Mouse (Mus musculus): ENCODE measurements around the gene Elmo3.

Elmo3 gene

GRCm38 (mm10) chr8:105298351-105299252, 6.8 kb upstream of the Elmo3 start:
- DNase-seq (ENCODE audit: low read depth, low spot score) = peak; percentile 73

GRCm38 (mm10) chr8:105299962-105300361, 5.4 kb upstream of the Elmo3 start:
- DNase-seq (ENCODE audit: low read depth, low spot score) = no peak

GRCm38 (mm10) chr8:105303396-105303795, 2.0 kb upstream of the Elmo3 start:
- DNase-seq (ENCODE audit: low read depth, low spot score) = peak; percentile 62

- peak; percentile 70 for DNase-seq (ENCODE audit: low read depth, low spot score)
Observed at GRCm38 (mm10) chr8:105303874-105304273, 1.5 kb upstream of the Elmo3 start.

- peak; percentile 49 for DNase-seq (ENCODE audit: low read depth, low spot score)
Observed at GRCm38 (mm10) chr8:105304325-105305210, 833 bp upstream of the Elmo3 start.

GRCm38 (mm10) chr8:105306146-105306691, 818 bp downstream of the Elmo3 start:
- DNase-seq (ENCODE audit: low read depth, low spot score) = no peak

GRCm38 (mm10) chr8:105307670-105308069, 2.3 kb downstream of the Elmo3 start:
- no peak for DNase-seq (ENCODE audit: low read depth, low spot score)

- DNase-seq (ENCODE audit: low read depth, low spot score) = no peak
Observed at GRCm38 (mm10) chr8:105308428-105308827, 3.0 kb downstream of the Elmo3 start.

- no peak for DNase-seq (ENCODE audit: low read depth, low spot score)
Observed at GRCm38 (mm10) chr8:105309142-105309847, 3.9 kb downstream of the Elmo3 start.

- DNase-seq (ENCODE audit: low read depth, low spot score) = no peak
Observed at GRCm38 (mm10) chr8:105310118-105310517, 4.7 kb downstream of the Elmo3 start.

GRCm38 (mm10) chr8:105311718-105312117, 6.3 kb downstream of the Elmo3 start:
- DNase-seq (ENCODE audit: low read depth, low spot score) = no peak

- DNase-seq (ENCODE audit: low read depth, low spot score) = no peak
Observed at GRCm38 (mm10) chr8:105312891-105313481, 7.6 kb downstream of the Elmo3 start.

GRCm38 (mm10) chr8:105313622-105314402, 8.4 kb downstream of the Elmo3 start:
- no peak for DNase-seq (ENCODE audit: low read depth, low spot score)

GRCm38 (mm10) chr8:105315073-105315769, 9.8 kb downstream of the Elmo3 start:
- DNase-seq (ENCODE audit: low read depth, low spot score) = no peak

- DNase-seq (ENCODE audit: low read depth, low spot score) = no peak
Observed at GRCm38 (mm10) chr8:105317941-105318340, 12.5 kb downstream of the Elmo3 start.

- DNase-seq (ENCODE audit: low read depth, low spot score) = no peak
Observed at GRCm38 (mm10) chr8:105318662-105319190, 13.3 kb downstream of the Elmo3 start.

- DNase-seq (ENCODE audit: low read depth, low spot score) = no peak
Observed at GRCm38 (mm10) chr8:105323183-105323582, 17.8 kb downstream of the Elmo3 start.

- DNase-seq (ENCODE audit: low read depth, low spot score) = no peak
Observed at GRCm38 (mm10) chr8:105325641-105326093, 20.3 kb downstream of the Elmo3 start.

GRCm38 (mm10) chr8:105326141-105326672, 20.8 kb downstream of the Elmo3 start, which contains the start of the genes Lrrc29 and Tmem208:
Gene Lrrc29, minus strand, starts transcription at chr8:105326278.
Gene Tmem208, plus strand, starts transcription at chr8:105326354.
- DNase-seq (ENCODE audit: low read depth, low spot score) = peak; percentile 99
